Mouse (Mus musculus) bone marrow macrophage, adult 2 months (primary cell): Measurements from ENCODE around the gene Bhlhe23.

Experiments
- CTCF ChIP-seq: IDR thresholded peaks from 2 replicates; pipeline ENCODE4 v1.5.1; 2012; ENCODE audit warnings: low read depth, mild to moderate bottlenecking, low read length, moderate library complexity
- POLR2A ChIP-seq: IDR thresholded peaks from 2 replicates; pipeline ENCODE4 v1.6.1; 2012; ENCODE audit warnings: mild to moderate bottlenecking, low read depth, low read length, borderline replicate concordance

- TF ChIP-seq CTCF (no peak), POLR2A (no peak)
These were observed 3.6 kb upstream of the Bhlhe23 start for GRCm38 (mm10) chr2:180780282-180780681.
